Mouse (Mus musculus) limb, embryonic 14.5 days (tissue): ENCODE results near the gene Krt35. TPM values are rescaled to one million over a fixed set of nuclear protein-coding genes. Genes with fewer than 3 reads are reported as not detected.
A peak's percentile ranks its signal among the peaks of the same experiment; 100 is the strongest.

Experiments
- ATAC-seq: fragments of 200-750 bp; cut with Nextera tagmentation; 2 replicates; pipeline ENCODE4 v1.8.0; 2017; ENCODE audit warnings: low read depth, moderate number of reproducible peaks, moderate TSS enrichment; ENCODE audit not compliant: low FRiP score
- DNase-seq: peaks from one replicate; pipeline ENCODE4 v3.0.0-alpha.2; 2015; ENCODE audit warnings: low spot score
- H3K27ac ChIP-seq: fragments of 300-500 bp; sonication (generic); replicated peaks from 2 replicates; pipeline ENCODE4 v1.5.1; 2014; ENCODE audit warnings: low read depth, mild to moderate bottlenecking, low read length, moderate library complexity, mixed read lengths
- H3K27me3 ChIP-seq: fragments of 300-500 bp; sonication (generic); 2 replicates; pipeline ENCODE4 v1.6.1; 2014; ENCODE audit warnings: low read length, mixed read lengths; ENCODE audit not compliant: control insufficient read depth, insufficient read depth
- H3K36me3 ChIP-seq: fragments of 300-500 bp; sonication (generic); 2 replicates; pipeline ENCODE4 v1.6.1; 2014; ENCODE audit warnings: mild to moderate bottlenecking, low read length, moderate library complexity, mixed read lengths; ENCODE audit not compliant: control insufficient read depth, insufficient read depth
- H3K4me1 ChIP-seq: fragments of 300-500 bp; sonication (generic); 2 replicates; pipeline ENCODE4 v1.6.1; 2014; ENCODE audit warnings: antibody characterized with exemption, low read length, mixed read lengths; ENCODE audit not compliant: control insufficient read depth, insufficient read depth
- H3K4me2 ChIP-seq: fragments of 300-500 bp; sonication (generic); replicated peaks from 2 replicates; pipeline ENCODE4 v1.6.1; 2014; ENCODE audit warnings: low read depth, mild to moderate bottlenecking, low read length, moderate library complexity; ENCODE audit not compliant: severe bottlenecking
- H3K4me3 ChIP-seq: fragments of 300-500 bp; sonication (generic); replicated peaks from 2 replicates; pipeline ENCODE4 v1.5.1; 2014; ENCODE audit warnings: low read length
- H3K9ac ChIP-seq: fragments of 300-500 bp; sonication (generic); 2 replicates; pipeline ENCODE4 v1.6.1; 2014; ENCODE audit warnings: mild to moderate bottlenecking, low read depth, low read length, moderate library complexity; ENCODE audit not compliant: severe bottlenecking
- H3K9me3 ChIP-seq: fragments of 300-500 bp; sonication (generic); 2 replicates; pipeline ENCODE4 v1.6.1; 2016; ENCODE audit warnings: low read length; ENCODE audit not compliant: control insufficient read depth
- POLR2A ChIP-seq: fragments of 200-500 bp; IDR thresholded peaks from 2 replicates; pipeline ENCODE4 v1.8.0; 2012; ENCODE audit warnings: inconsistent platforms, mild to moderate bottlenecking, moderate library complexity, borderline replicate concordance; ENCODE audit not compliant: insufficient read depth, insufficient read length; ENCODE audit errors: extremely low read depth
- WGBS: fragments of 180-500 bp; shearing (Covaris S2); extraction: QIAGEN DNeasy Blood & Tissue Kit; methylation state at CpG from one replicate; pipeline ENCODE4 v1.1.7; 2014; 5-methylcytosine and 5-hydroxymethylcytosine counted together
- polyA plus RNA-seq, 2 experiments: library from polyadenylated mRNA; depleted of rRNA in 1 of 2; stranded (reverse) in 1 of 2; unstranded in 1 of 2; fragments of >200 nt; fragmentation: Nextera tagmentation in 1 of 2; extraction: Ambion mirVana in 1 of 2; gene quantifications; 2 replicates each; pipeline versions ENCODE4 v1.2.1 to v1.2.3; 2012 to 2014

Krt35 gene
- polyA plus RNA-seq, 2 experiments = 2.9 to 7.0 TPM

- 87% methylated on average over 5 of the region's 5 CpGs for WGBS
- Histone ChIP-seq H3K36me3 (no peaks in the 10 kb centered on the region), H3K27me3 (no peaks in the 10 kb centered on the region), H3K27ac (no peak overlapping the region), H3K9ac (no peak overlapping the region), H3K4me1 (no peaks in the 10 kb centered on the region), H3K4me2 (no peak overlapping the region), H3K9me3 (no peaks in the 10 kb centered on the region), H3K4me3 (no peak overlapping the region)
- no peak for TF ChIP-seq POLR2A
- ATAC-seq (no peak), DNase-seq (no peak)
Observed at GRCm38 (mm10) chr11:100120331-100120730, 24.3 kb upstream of the Krt35 start.

DNA sequence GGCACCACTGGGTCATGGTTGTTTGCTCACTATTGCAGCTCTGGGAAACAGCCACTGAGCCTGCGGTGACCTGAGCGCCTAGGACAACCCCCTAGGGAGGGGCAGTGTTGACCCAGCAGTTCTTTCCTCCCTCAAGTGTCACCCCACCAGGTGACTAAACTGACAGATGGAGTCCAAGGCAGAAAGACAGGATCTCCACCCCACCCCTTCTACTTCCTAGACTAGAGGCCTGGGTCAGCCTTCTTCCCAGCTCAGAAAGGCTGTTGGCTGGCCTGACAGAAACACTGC, 17.6 kb upstream of the Krt35 start:
- H3K27me3 ChIP-seq = no peaks in the 10 kb centered on the region
- no peaks in the 10 kb centered on the region for H3K9me3 ChIP-seq
- DNase-seq (no peak), ATAC-seq (no peak)
- H3K27ac ChIP-seq = no peak overlapping the region
- H3K9ac ChIP-seq = no peak overlapping the region
- no peak overlapping the region for H3K4me3 ChIP-seq
- H3K4me1 ChIP-seq = no peaks in the 10 kb centered on the region
- no peak overlapping the region for H3K4me2 ChIP-seq
- TF ChIP-seq POLR2A = no peak
- 78% methylated on average over 2 of the region's 2 CpGs for WGBS
- H3K36me3 ChIP-seq = no peaks in the 10 kb centered on the region

DNA sequence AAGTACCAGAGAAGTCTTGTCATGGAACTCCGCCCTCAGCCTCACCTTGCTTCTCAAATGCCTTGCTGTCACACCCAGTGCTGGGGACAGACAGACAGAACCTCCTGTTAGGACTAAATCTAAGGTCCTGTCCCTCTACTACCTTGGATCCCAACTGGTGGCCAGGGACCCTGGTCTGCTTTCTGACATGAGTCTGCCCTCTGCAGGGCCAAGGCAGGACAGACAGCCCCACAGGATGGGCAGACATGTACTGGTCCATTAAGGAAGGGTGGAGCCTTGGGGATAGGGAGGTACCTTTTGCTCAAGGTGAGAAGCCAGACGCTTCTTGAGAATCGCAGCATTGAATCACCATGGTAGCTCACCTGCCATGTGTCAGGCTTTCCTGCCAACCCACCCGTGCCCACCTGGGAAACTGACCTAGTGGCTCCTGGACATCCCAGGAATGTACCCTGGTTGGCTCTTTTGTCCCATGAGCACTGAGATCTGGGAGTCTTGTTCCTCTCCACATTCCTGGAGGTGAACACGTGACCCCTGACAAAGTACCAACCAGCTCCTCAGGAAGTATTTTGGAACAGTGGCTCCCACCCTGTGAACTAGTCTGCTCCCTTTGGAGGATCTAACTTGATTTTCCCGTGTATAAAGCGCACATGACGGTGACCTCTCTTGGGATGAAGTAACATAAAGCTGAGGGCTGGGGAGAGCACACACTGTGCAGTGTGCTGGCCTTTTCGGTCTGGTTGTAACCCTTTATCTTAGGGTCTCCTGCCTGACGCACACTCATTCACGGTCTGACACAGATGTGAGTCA, 17.1 kb upstream of the Krt35 start:
- TF ChIP-seq POLR2A = no peak
- no peak overlapping the region for H3K4me3 ChIP-seq
- H3K36me3 ChIP-seq = no peaks in the 10 kb centered on the region
- no peak overlapping the region for H3K27ac ChIP-seq
- H3K27me3 ChIP-seq = no peaks in the 10 kb centered on the region
- no peak overlapping the region for H3K4me2 ChIP-seq
- DNase-seq = no peak
- no peaks in the 10 kb centered on the region for H3K9me3 ChIP-seq
- H3K9ac ChIP-seq = no peak overlapping the region
- ATAC-seq = no peak
- 84% methylated on average over 11 of the region's 11 CpGs for WGBS
- no peaks in the 10 kb centered on the region for H3K4me1 ChIP-seq

- Histone ChIP-seq H3K4me3 (no peak within 1 kb of the TSS), H3K4me2 (no peak within 1 kb of the TSS), H3K9ac (no peak within 1 kb of the TSS), H3K4me1 (no peaks in the 10 kb centered on the region), H3K27ac (no peak within 1 kb of the TSS), H3K27me3 (no peaks in the 10 kb centered on the region), H3K36me3 (no peaks in the 10 kb centered on the region), H3K9me3 (no peaks in the 10 kb centered on the region)
- no peak for DNase-seq
- ATAC-seq = no peak
- no peak for TF ChIP-seq POLR2A
- 72% methylated on average over 6 of the region's 6 CpGs for WGBS
Observed at GRCm38 (mm10) chr11:100105576-100106122, 9.6 kb upstream of the Krt35 start, which contains the start of gene Krt36. TSS of gene Krt36 (minus strand) at chr11:100105626.

- DNase-seq = peak; percentile 9
- no peak overlapping the region for H3K4me3 ChIP-seq
- ATAC-seq = no peak
- H3K9me3 ChIP-seq = no peaks in the 10 kb centered on the region
- H3K9ac ChIP-seq = no peak overlapping the region
- TF ChIP-seq POLR2A = no peak
- no peaks in the 10 kb centered on the region for H3K36me3 ChIP-seq
- H3K27me3 ChIP-seq = no peaks in the 10 kb centered on the region
- no peak overlapping the region for H3K4me2 ChIP-seq
- H3K4me1 ChIP-seq = no peaks in the 10 kb centered on the region
- 58% methylated on average over 15 of the region's 15 CpGs for WGBS
- no peak overlapping the region for H3K27ac ChIP-seq
Observed at GRCm38 (mm10) chr11:100102693-100103429, 6.8 kb upstream of the Krt35 start.
